Mouse (Mus musculus): Measurements from ENCODE around the gene Ssx2ip.

Gene Ssx2ip

DNA sequence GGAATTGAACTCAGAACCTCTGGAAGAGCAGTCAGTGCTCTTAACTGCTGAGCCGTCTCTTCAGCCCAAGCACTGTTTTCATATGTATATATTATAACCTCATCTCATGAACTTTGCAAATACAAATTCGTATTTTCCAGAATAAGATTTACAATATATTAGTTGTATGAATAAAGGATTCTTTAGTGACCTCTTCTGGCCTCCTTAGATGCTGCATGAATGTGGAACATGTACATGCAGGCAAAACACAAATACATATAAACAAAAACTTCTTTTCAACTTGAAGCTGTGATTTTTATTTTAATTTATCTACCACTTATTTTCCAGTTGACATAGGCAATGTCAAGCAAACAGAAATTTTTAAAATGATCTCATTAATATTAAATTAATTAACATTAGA, 77.6 kb downstream of the Ssx2ip start:
- ATAC-seq (ENCODE audit: insufficient number of reproducible peaks, low FRiP score, low TSS enrichment) = no peak

DNA sequence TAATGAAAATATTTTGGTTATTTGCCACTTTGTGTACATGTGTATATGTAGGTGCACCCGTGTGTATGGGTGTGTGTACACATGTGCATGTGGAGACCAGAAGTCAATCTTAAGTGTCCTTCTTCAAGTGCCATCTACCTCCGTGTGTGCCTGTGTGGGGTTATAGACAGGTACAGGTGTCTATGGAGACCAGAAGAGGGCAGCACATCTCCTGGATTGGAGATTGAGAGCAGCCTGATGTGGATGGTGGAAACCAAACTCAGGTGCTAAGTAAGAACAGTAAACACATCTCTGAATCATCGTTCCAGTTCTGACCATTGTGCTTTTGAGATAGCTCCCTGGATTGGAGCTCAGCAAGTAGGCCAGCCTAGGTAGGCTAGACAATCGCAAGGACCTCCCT, 82.0 kb downstream of the Ssx2ip start:
- ATAC-seq (ENCODE audit: insufficient number of reproducible peaks, low FRiP score, low TSS enrichment) = no peak
